Mouse (Mus musculus): Measurements from ENCODE around the gene Asic2.

GRCm38 (mm10) chr11:81973699-81974098, 5.4 kb upstream of the Asic2 start:
- TF ChIP-seq CTCF (conservative IDR thresholded peaks at IDR 0.05; ENCODE audit: insufficient read depth, insufficient read length, low read depth, low read length) (no peak), POLR2A (IDR thresholded peaks at IDR 0.05; ENCODE audit: low read depth, low read length) (no peak)
